Mouse (Mus musculus): ENCODE results near the gene Gng10.

The Gng10 gene

GRCm38 (mm10) chr4:59015181-59015580 is 19.7 kb upstream of the Gng10 start:
- DNase-seq (ENCODE audit: low read depth, low spot score): peak; percentile 45

GRCm38 (mm10) chr4:59016922-59017321 is 18.0 kb upstream of the Gng10 start:
- no peak for DNase-seq (ENCODE audit: low read depth, low spot score)

GRCm38 (mm10) chr4:59034325-59034917 is 467 bp upstream of the Gng10 start:
- no peak for DNase-seq (ENCODE audit: low read depth, low spot score)

GRCm38 (mm10) chr4:59035786-59036350 is 980 bp downstream of the Gng10 start:
- no peak for DNase-seq (ENCODE audit: low read depth, low spot score)

- DNase-seq (ENCODE audit: low read depth, low spot score): peak; percentile 62
These were observed 1.7 kb downstream of the Gng10 start for GRCm38 (mm10) chr4:59036490-59037127.

- DNase-seq (ENCODE audit: low read depth, low spot score): no peak
These were observed 2.6 kb downstream of the Gng10 start for GRCm38 (mm10) chr4:59037525-59037924.

- no peak for DNase-seq (ENCODE audit: low read depth, low spot score)
These were observed 5.8 kb downstream of the Gng10 start for GRCm38 (mm10) chr4:59040397-59041287.

- no peak for DNase-seq (ENCODE audit: low read depth, low spot score)
These were observed 8.2 kb downstream of the Gng10 start for GRCm38 (mm10) chr4:59043074-59043473.

GRCm38 (mm10) chr4:59043891-59044290 is 9.0 kb downstream of the Gng10 start:
- DNase-seq (ENCODE audit: low read depth, low spot score): no peak

- DNase-seq (ENCODE audit: low read depth, low spot score): no peak
These were observed 12.3 kb downstream of the Gng10 start for GRCm38 (mm10) chr4:59047222-59047621.

GRCm38 (mm10) chr4:59051081-59051480 is 16.2 kb downstream of the Gng10 start:
- DNase-seq (ENCODE audit: low read depth, low spot score): no peak

- no peak for DNase-seq (ENCODE audit: low read depth, low spot score)
These were observed 23.0 kb downstream of the Gng10 start for GRCm38 (mm10) chr4:59057929-59058328.

GRCm38 (mm10) chr4:59062526-59062925 is 27.6 kb downstream of the Gng10 start:
- no peak for DNase-seq (ENCODE audit: low read depth, low spot score)

- no peak for DNase-seq (ENCODE audit: low read depth, low spot score)
These were observed 34.4 kb downstream of the Gng10 start for GRCm38 (mm10) chr4:59069276-59069675.

GRCm38 (mm10) chr4:59083430-59083829 is 48.5 kb downstream of the Gng10 start:
- no peak for DNase-seq (ENCODE audit: low read depth, low spot score)

- no peak for DNase-seq (ENCODE audit: low read depth, low spot score)
These were observed 54.5 kb downstream of the Gng10 start for GRCm38 (mm10) chr4:59089391-59089790.
